Mouse (Mus musculus) liver, embryonic 14.5 days (tissue): ENCODE data around the gene Plcb4. TPM values are rescaled to one million over a fixed set of nuclear protein-coding genes. Genes with fewer than 3 reads are reported as not detected.

Experiments
- ATAC-seq: fragments of 200-750 bp; cut with Nextera tagmentation; 2 replicates; pipeline ENCODE4 v1.8.0; 2017; ENCODE audit warnings: moderate number of reproducible peaks, mild to moderate bottlenecking, moderate library complexity; ENCODE audit not compliant: insufficient read depth
- DNase-seq, 3 experiments: peaks; one replicate each; pipeline ENCODE4 v3.0.0-alpha.2; 2012 to 2013; ENCODE audit warnings: low read depth in 3 of 3, low spot score in 3 of 3
- H3K27ac ChIP-seq: fragments of 300-500 bp; sonication (generic); 2 replicates; pipeline ENCODE4 v1.5.1; 2014; ENCODE audit warnings: moderate library complexity, mild to moderate bottlenecking, control low read depth, inconsistent platforms
- H3K27me3 ChIP-seq: fragments of 300-500 bp; sonication (generic); 2 replicates; pipeline ENCODE4 v1.6.1; 2014; ENCODE audit warnings: mild to moderate bottlenecking, low read length, moderate library complexity; ENCODE audit not compliant: control insufficient read depth, insufficient read depth
- H3K36me3 ChIP-seq: fragments of 300-500 bp; sonication (generic); replicated peaks from 2 replicates; pipeline ENCODE4 v1.6.1; 2014; ENCODE audit warnings: low read depth; ENCODE audit not compliant: control insufficient read depth, insufficient read depth
- H3K4me1 ChIP-seq, 2 experiments: fragments of 200-500 bp in 1 of 2; fragments of 300-500 bp in 1 of 2; sonication (generic) in 1 of 2; replicated peaks; 2 replicates each; pipeline ENCODE4 v1.6.1; 2012 to 2014; ENCODE audit warnings: antibody characterized with exemption in 1 of 2, inconsistent platforms in 1 of 2, low read length in 1 of 2; ENCODE audit not compliant: control insufficient read depth in 2 of 2, insufficient read depth in 2 of 2
- H3K4me2 ChIP-seq: fragments of 300-500 bp; sonication (generic); 2 replicates; pipeline ENCODE4 v1.6.1; 2014; ENCODE audit warnings: low read depth, mild to moderate bottlenecking, control low read depth, moderate library complexity
- H3K4me3 ChIP-seq, 2 experiments: fragments of 200-500 bp in 1 of 2; fragments of 300-500 bp in 1 of 2; sonication (generic) in 1 of 2; 2 replicates each; pipeline ENCODE4 v1.5.1; 2012 to 2014; ENCODE audit warnings: low read depth in 2 of 2, low read length in 2 of 2, mild to moderate bottlenecking in 2 of 2, control low read depth in 1 of 2, inconsistent platforms in 1 of 2, moderate library complexity in 1 of 2; ENCODE audit not compliant: insufficient read depth in 1 of 2
- H3K9ac ChIP-seq: fragments of 300-500 bp; sonication (generic); replicated peaks from 2 replicates; pipeline ENCODE4 v1.6.1; 2014; ENCODE audit warnings: mild to moderate bottlenecking, control low read depth, moderate library complexity
- H3K9me3 ChIP-seq: fragments of 300-500 bp; sonication (generic); 2 replicates; pipeline ENCODE4 v1.6.1; 2016; ENCODE audit warnings: low read length, mixed read lengths; ENCODE audit not compliant: control insufficient read depth
- CTCF ChIP-seq: IDR thresholded peaks from 2 replicates; pipeline ENCODE4 v1.5.1; 2016; ENCODE audit warnings: antibody characterized with exemption, low read depth, control low read depth
- EP300 ChIP-seq: IDR thresholded peaks from 2 replicates; pipeline ENCODE4 v1.6.1; 2016; ENCODE audit warnings: antibody characterized with exemption, low read depth
- WGBS: fragments of 180-500 bp; shearing (Covaris S2); extraction: QIAGEN DNeasy Blood & Tissue Kit; methylation state at CpG from one replicate; pipeline ENCODE4 v1.1.7; 2014; ENCODE audit not compliant: insufficient replicate concordance; 5-methylcytosine and 5-hydroxymethylcytosine counted together
- polyA plus RNA-seq, 2 experiments: library from polyadenylated mRNA; depleted of rRNA in 1 of 2; stranded (reverse) in 1 of 2; unstranded in 1 of 2; fragments of >200 nt; fragmentation: Nextera tagmentation in 1 of 2; extraction: Ambion mirVana in 1 of 2; gene quantifications; 2 replicates each; pipeline versions ENCODE4 v1.2.1 to v1.2.3; 2012 to 2014

The Plcb4 gene
- polyA plus RNA-seq, 2 experiments = 1.9 to 2.3 TPM

DNA sequence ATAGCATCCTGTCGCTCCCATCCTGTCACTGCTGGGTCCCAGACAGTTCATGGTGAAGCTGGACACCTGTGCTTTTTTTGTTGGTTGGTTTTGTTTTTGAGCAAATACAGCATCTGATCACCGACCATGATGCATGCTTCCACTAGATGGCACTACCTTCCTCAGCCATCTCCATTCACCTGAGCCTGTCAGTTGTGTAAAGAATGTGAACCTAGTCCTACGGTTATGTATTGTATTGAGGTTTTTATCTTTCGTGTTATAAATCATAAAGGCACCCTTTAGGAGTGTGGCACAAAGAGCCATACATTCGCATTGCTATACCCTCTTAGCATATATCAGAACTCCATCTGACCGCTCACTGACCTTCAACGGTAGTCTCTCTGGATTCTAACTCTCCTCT is 343.3 kb downstream of the Plcb4 start:
- no peak overlapping the region for H3K4me3 ChIP-seq
- no peak overlapping the region for H3K4me2 ChIP-seq
- no peak overlapping the region for H3K27ac ChIP-seq
- H3K9me3 ChIP-seq = no peaks in the 10 kb centered on the region
- peak; percentile 59 for TF ChIP-seq CTCF
- TF ChIP-seq EP300 = no peak
- H3K27me3 ChIP-seq = no peaks in the 10 kb centered on the region
- WGBS = 53% methylated on average over 7 of the region's 7 CpGs
- H3K4me1 ChIP-seq = no peaks in the 10 kb centered on the region
- no peak overlapping the region for H3K9ac ChIP-seq
- DNase-seq = no peak
- no peaks in the 10 kb centered on the region for H3K36me3 ChIP-seq
- ATAC-seq = no peak

DNA sequence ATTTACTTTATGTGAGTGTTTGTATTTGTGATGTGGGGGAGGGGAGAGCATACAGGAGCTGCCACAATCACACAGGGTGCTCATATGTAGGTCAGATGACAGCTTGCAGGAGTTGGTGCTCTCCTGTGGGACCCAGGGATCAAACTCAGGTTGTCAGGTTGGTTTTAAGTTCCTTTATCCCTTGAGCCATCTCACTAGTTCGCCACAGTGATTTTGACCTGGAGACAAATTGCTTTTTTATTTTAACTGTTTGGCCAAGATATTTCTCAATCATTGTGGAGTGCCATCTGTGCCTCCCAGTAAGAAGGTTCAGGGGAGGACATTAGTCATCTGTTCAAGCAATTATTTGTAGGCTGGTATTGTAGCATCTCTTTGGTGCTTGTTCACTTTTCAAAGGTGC is 345.0 kb downstream of the Plcb4 start:
- Histone ChIP-seq H3K27me3 (no peaks in the 10 kb centered on the region), H3K4me1 (no peaks in the 10 kb centered on the region), H3K4me2 (no peak overlapping the region), H3K27ac (no peak overlapping the region), H3K9ac (no peak overlapping the region), H3K36me3 (no peaks in the 10 kb centered on the region), H3K4me3 (no peak overlapping the region), H3K9me3 (no peaks in the 10 kb centered on the region)
- DNase-seq (no peak), ATAC-seq (no peak)
- 52% methylated on average over 1 of the region's 1 CpGs for WGBS
- TF ChIP-seq EP300 (no peak), CTCF (no peak)

DNA sequence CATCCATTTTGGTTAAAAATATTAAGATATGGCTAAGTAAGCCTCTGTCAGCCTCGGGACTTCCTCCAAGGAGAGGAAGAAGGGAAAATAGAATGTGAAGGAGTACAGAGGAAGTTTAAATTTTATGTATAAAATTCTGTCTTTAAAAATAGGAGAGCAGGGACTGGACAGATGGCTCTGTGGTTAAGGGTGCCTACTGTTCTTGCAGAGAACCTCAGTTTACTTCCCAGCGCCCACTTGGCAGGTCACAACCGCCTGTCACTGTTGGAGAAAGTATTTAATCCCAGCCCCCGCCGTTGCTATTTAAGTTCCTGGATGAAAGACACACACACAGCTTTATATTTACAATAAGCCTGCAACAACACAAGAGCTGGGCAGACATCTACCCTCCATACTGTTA is 347.5 kb downstream of the Plcb4 start:
- no peak for ATAC-seq
- DNase-seq = no peak
- H3K4me1 ChIP-seq = no peaks in the 10 kb centered on the region
- no peaks in the 10 kb centered on the region for H3K27me3 ChIP-seq
- no peak overlapping the region for H3K4me3 ChIP-seq
- H3K9me3 ChIP-seq = no peaks in the 10 kb centered on the region
- no peaks in the 10 kb centered on the region for H3K36me3 ChIP-seq
- 61% methylated on average over 5 of the region's 5 CpGs for WGBS
- no peak overlapping the region for H3K4me2 ChIP-seq
- H3K9ac ChIP-seq = no peak overlapping the region
- no peak overlapping the region for H3K27ac ChIP-seq
- TF ChIP-seq CTCF = no peak
- no peak for TF ChIP-seq EP300

DNA sequence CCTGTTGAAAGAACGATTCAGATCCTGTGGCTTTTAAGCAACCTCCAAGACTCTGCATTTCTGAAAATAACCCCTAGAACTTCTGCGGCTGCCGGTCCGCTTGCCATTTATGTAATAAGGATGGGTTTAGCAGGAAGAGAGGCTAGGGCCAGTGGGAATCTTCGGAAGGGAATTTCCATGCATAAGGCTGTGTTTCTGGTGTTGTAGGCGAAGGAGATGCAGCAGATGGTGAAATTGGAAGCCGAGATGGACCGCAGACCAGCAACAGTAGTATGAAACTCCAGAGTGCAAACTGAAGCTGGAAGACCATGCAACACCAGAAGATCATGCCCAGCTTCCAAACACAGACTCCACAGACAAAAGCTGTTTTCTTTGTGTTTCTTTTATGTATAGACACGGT is 353.9 kb downstream of the Plcb4 start:
- H3K9me3 ChIP-seq = no peaks in the 10 kb centered on the region
- H3K4me1 ChIP-seq = no peaks in the 10 kb centered on the region
- H3K36me3 ChIP-seq = no peaks in the 10 kb centered on the region
- no peak for TF ChIP-seq CTCF
- TF ChIP-seq EP300 = no peak
- no peaks in the 10 kb centered on the region for H3K27me3 ChIP-seq
- H3K4me2 ChIP-seq = no peak overlapping the region
- WGBS = 73% methylated on average over 9 of the region's 9 CpGs
- DNase-seq (no peak), ATAC-seq (no peak)
- H3K27ac ChIP-seq = no peak overlapping the region
- H3K9ac ChIP-seq = no peak overlapping the region
- H3K4me3 ChIP-seq = no peak overlapping the region

DNA sequence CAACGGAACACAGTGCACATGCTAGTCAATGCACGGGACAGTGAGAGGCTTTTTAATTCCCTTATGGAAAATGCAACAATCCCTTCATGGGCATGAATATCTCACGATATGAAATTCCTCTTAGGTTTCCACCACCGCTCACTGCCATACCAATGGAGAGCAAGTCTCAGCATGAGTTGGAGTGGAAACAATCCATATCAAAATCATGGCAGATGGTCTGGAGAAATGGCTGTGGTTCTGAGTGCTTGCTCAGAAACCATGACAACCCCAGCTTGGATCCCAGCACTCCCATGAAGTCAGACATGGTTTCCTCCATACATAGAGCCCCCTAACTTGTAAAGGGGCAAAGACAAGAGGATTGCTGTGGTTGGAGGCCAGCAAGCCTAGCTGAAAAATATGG is 389.7 kb downstream of the Plcb4 start:
- Histone ChIP-seq H3K9me3 (no peaks in the 10 kb centered on the region), H3K36me3 (no peaks in the 10 kb centered on the region), H3K27ac (no peak overlapping the region), H3K4me3 (no peak overlapping the region), H3K27me3 (no peaks in the 10 kb centered on the region), H3K4me2 (no peak overlapping the region), H3K4me1 (no peaks in the 10 kb centered on the region), H3K9ac (no peak overlapping the region)
- ATAC-seq (no peak), DNase-seq (no peak)
- 65% methylated on average over 4 of the region's 4 CpGs for WGBS
- no peak for TF ChIP-seq EP300
- no peak for TF ChIP-seq CTCF
